Mouse (Mus musculus) MEL (cell line): ENCODE results near the gene Rasl11b. TPM values are rescaled to one million over a fixed set of nuclear protein-coding genes. Genes with fewer than 3 reads are reported as not detected.

Experiments
- DNase-seq: peaks from one replicate; pipeline ENCODE4 v3.0.0; 2011; ENCODE audit warnings: low read depth, low spot score
- H3K27ac ChIP-seq: 2 replicates; pipeline ENCODE4 v1.5.1; 2012; ENCODE audit warnings: low read depth, mild to moderate bottlenecking, control low read depth, low read length, moderate library complexity; ENCODE audit not compliant: control insufficient read depth
- H3K27me3 ChIP-seq, 2 experiments: fragments of 150-350 bp in 1 of 2; sonication (generic) in 1 of 2; 2 replicates each; pipeline ENCODE4 v1.6.1; 2012; ENCODE audit warnings: low read length in 2 of 2, mild to moderate bottlenecking in 2 of 2, improper control_type of control experiment in 1 of 2, moderate library complexity in 1 of 2; ENCODE audit not compliant: insufficient read depth in 2 of 2, control insufficient read depth in 1 of 2
- H3K36me3 ChIP-seq, 2 experiments: 2 replicates each; pipeline ENCODE4 v1.6.1; 2012 to 2014; ENCODE audit warnings: low read length in 2 of 2, improper control_type of control experiment in 1 of 2, inconsistent platforms in 1 of 2, mild to moderate bottlenecking in 1 of 2; ENCODE audit not compliant: insufficient read depth in 2 of 2, control insufficient read depth in 1 of 2
- H3K4me1 ChIP-seq, 2 experiments: fragments of 150-350 bp in 1 of 2; sonication (generic) in 1 of 2; 2 replicates each; pipeline ENCODE4 v1.6.1; 2012; ENCODE audit warnings: low read length in 2 of 2, improper control_type of control experiment in 1 of 2, mild to moderate bottlenecking in 1 of 2; ENCODE audit not compliant: insufficient read depth in 2 of 2, control insufficient read depth in 1 of 2
- H3K4me3 ChIP-seq, 2 experiments: fragments of 150-350 bp in 1 of 2; sonication (generic) in 1 of 2; 2 replicates each; pipeline ENCODE4 v1.5.1; 2012; ENCODE audit warnings: low read depth in 2 of 2, low read length in 2 of 2, mild to moderate bottlenecking in 2 of 2, moderate library complexity in 2 of 2, control low read depth in 1 of 2, improper control_type of control experiment in 1 of 2; ENCODE audit not compliant: control insufficient read depth in 1 of 2, insufficient read depth in 1 of 2
- H3K79me2 ChIP-seq: 2 replicates; pipeline ENCODE4 v1.6.1; 2012; ENCODE audit warnings: mild to moderate bottlenecking, low read length, moderate library complexity; ENCODE audit not compliant: control insufficient read depth, poor library complexity, insufficient read depth
- H3K9ac ChIP-seq: 2 replicates; pipeline ENCODE4 v1.6.1; 2012; ENCODE audit warnings: low read depth, mild to moderate bottlenecking, control low read depth, low read length, moderate library complexity; ENCODE audit not compliant: control insufficient read depth, poor library complexity, severe bottlenecking
- H3K9me3 ChIP-seq: fragments of 150-350 bp; sonication (generic); replicated peaks from 2 replicates; pipeline ENCODE4 v1.6.1; 2012; ENCODE audit warnings: mild to moderate bottlenecking, low read length, improper control_type of control experiment, moderate library complexity; ENCODE audit not compliant: insufficient read depth
- CHD1 ChIP-seq: IDR thresholded peaks from 2 replicates; pipeline ENCODE4 v1.6.1; 2012; ENCODE audit warnings: low read depth, mild to moderate bottlenecking, inconsistent platforms, low read length, improper control_type of control experiment
- CTCF ChIP-seq, 3 experiments: IDR thresholded peaks in 2 of 3; conservative IDR thresholded peaks in 1 of 3; 2 replicates each; pipeline ENCODE4 v1.5.1; 2011 to 2012; ENCODE audit warnings: low read length in 3 of 3, low read depth in 2 of 3, mild to moderate bottlenecking in 2 of 3, improper control_type of control experiment in 1 of 3, inconsistent platforms in 1 of 3, mixed read lengths in 1 of 3, moderate library complexity in 1 of 3; ENCODE audit not compliant: control insufficient read depth in 1 of 3, insufficient read depth in 1 of 3, poor library complexity in 1 of 3, severe bottlenecking in 1 of 3
- E2F4 ChIP-seq: IDR thresholded peaks from 2 replicates; pipeline ENCODE4 v1.6.1; 2011; ENCODE audit warnings: low read depth, low read length, improper control_type of control experiment, borderline replicate concordance
- HCFC1 ChIP-seq: IDR thresholded peaks from 2 replicates; pipeline ENCODE4 v1.6.1; 2012; ENCODE audit warnings: low read depth, mild to moderate bottlenecking, inconsistent platforms, low read length, improper control_type of control experiment, moderate library complexity
- JUND ChIP-seq: IDR thresholded peaks from 2 replicates; pipeline ENCODE4 v1.6.1; 2011; ENCODE audit warnings: low read depth, mild to moderate bottlenecking, improper control_type of control experiment, low read length
- MAX ChIP-seq: IDR thresholded peaks from 2 replicates; pipeline ENCODE4 v1.6.1; 2011; ENCODE audit warnings: low read length, improper control_type of control experiment
- MAZ ChIP-seq: IDR thresholded peaks from 2 replicates; pipeline ENCODE4 v1.6.1; 2012; ENCODE audit warnings: low read depth, mild to moderate bottlenecking, inconsistent platforms, low read length, improper control_type of control experiment
- MXI1 ChIP-seq: IDR thresholded peaks from 2 replicates; pipeline ENCODE4 v1.6.1; 2011; ENCODE audit warnings: mild to moderate bottlenecking, low read depth, low read length, improper control_type of control experiment
- MYC ChIP-seq: IDR thresholded peaks from 2 replicates; pipeline ENCODE4 v1.6.1; 2011; ENCODE audit warnings: low read depth, mild to moderate bottlenecking, low read length, improper control_type of control experiment, moderate library complexity
- NELFE ChIP-seq: IDR thresholded peaks from 2 replicates; pipeline ENCODE4 v1.6.1; 2011; ENCODE audit warnings: low read depth, low read length, improper control_type of control experiment
- NRF1 ChIP-seq: IDR thresholded peaks from 2 replicates; pipeline ENCODE4 v1.6.1; 2014; ENCODE audit warnings: low read depth, mild to moderate bottlenecking, inconsistent platforms, low read length, improper control_type of control experiment, moderate library complexity; ENCODE audit not compliant: poor library complexity, insufficient read depth, severe bottlenecking
- POLR2A ChIP-seq, 2 experiments: IDR thresholded peaks; 2 replicates each; pipeline ENCODE4 v1.6.1; 2011 to 2012; ENCODE audit warnings: low read length in 2 of 2, mild to moderate bottlenecking in 2 of 2, control low read depth in 1 of 2, improper control_type of control experiment in 1 of 2, low read depth in 1 of 2, moderate library complexity in 1 of 2; ENCODE audit not compliant: control insufficient read depth in 1 of 2, insufficient read depth in 1 of 2, poor library complexity in 1 of 2
- POLR2AphosphoS2 ChIP-seq: IDR thresholded peaks from 2 replicates; pipeline ENCODE4 v1.6.1; 2011; ENCODE audit warnings: low read length, improper control_type of control experiment
- POLR2AphosphoS5 ChIP-seq: IDR thresholded peaks from 2 replicates; pipeline ENCODE4 v1.6.1; 2012; ENCODE audit warnings: low read depth, borderline replicate concordance, mild to moderate bottlenecking, inconsistent platforms, low read length, moderate library complexity, mixed read lengths
- RCOR1 ChIP-seq: IDR thresholded peaks from 2 replicates; pipeline ENCODE4 v1.6.1; 2012; ENCODE audit warnings: low read depth, mild to moderate bottlenecking, inconsistent platforms, low read length, improper control_type of control experiment
- SIN3A ChIP-seq: IDR thresholded peaks from 2 replicates; pipeline ENCODE4 v1.6.1; 2012; ENCODE audit warnings: low read length, improper control_type of control experiment, inconsistent platforms
- SMC3 ChIP-seq: IDR thresholded peaks from 2 replicates; pipeline ENCODE4 v1.6.1; 2011; ENCODE audit warnings: low read depth, low read length, improper control_type of control experiment
- TBP ChIP-seq: IDR thresholded peaks from 2 replicates; pipeline ENCODE4 v1.8.0; 2011; ENCODE audit warnings: low read depth, low read length, improper control_type of control experiment
- TCF12 ChIP-seq: IDR thresholded peaks from 2 replicates; pipeline ENCODE4 v1.6.1; 2014; ENCODE audit warnings: low read depth, mild to moderate bottlenecking, inconsistent platforms, low read length, improper control_type of control experiment, moderate library complexity
- USF1 ChIP-seq: IDR thresholded peaks from 2 replicates; pipeline ENCODE4 v1.6.1; 2014; ENCODE audit warnings: low read depth, mild to moderate bottlenecking, inconsistent platforms, low read length, improper control_type of control experiment, moderate library complexity
- USF2 ChIP-seq, 2 experiments: IDR thresholded peaks; 2 replicates each; pipeline ENCODE4 v1.6.1; 2011 to 2012; ENCODE audit warnings: improper control_type of control experiment in 2 of 2, low read length in 2 of 2, borderline replicate concordance in 1 of 2, inconsistent platforms in 1 of 2, low read depth in 1 of 2, mild to moderate bottlenecking in 1 of 2; ENCODE audit not compliant: insufficient read depth in 1 of 2
- ZC3H11A ChIP-seq: IDR thresholded peaks from 2 replicates; pipeline ENCODE4 v1.6.1; 2012; ENCODE audit warnings: low read depth, mild to moderate bottlenecking, inconsistent platforms, low read length, improper control_type of control experiment
- ZMIZ1 ChIP-seq: IDR thresholded peaks from 2 replicates; pipeline ENCODE4 v1.6.1; 2012; ENCODE audit warnings: low read depth, mild to moderate bottlenecking, inconsistent platforms, low read length, improper control_type of control experiment, moderate library complexity
- polyA plus RNA-seq, 2 experiments: library from polyadenylated mRNA; stranded (reverse) in 1 of 2; unstranded in 1 of 2; fragments of >175 nt in 1 of 2; fragments of >200 nt in 1 of 2; gene quantifications; 2 replicates each; pipeline versions ENCODE4 v1.2.1 to v1.2.4; 2012; ENCODE audit warnings: low replicate concordance in 2 of 2, low read depth in 1 of 2; ENCODE audit not compliant: insufficient read length in 2 of 2, insufficient read depth in 1 of 2, missing spikeins in 1 of 2
- total RNA-seq: library from RNA; depleted of rRNA; stranded (reverse); fragments of 300-350 nt; gene quantifications from 2 replicates; pipeline ENCODE4 v1.2.3, GENCODE M21; 2012; rRNA removed

Gene Rasl11b
- 0.15 and 0.20 TPM in 2 replicates for total RNA-seq
- under 1 TPM in 1 of 2 experiments, not detected in 1; 0.54 TPM for polyA plus RNA-seq

GRCm38 (mm10) chr5:74194841-74195613, at the start of gene Rasl11b:
Rasl11b (plus strand) TSS chr5:74195286.
- TF ChIP-seq USF2 (IDR thresholded peaks at IDR 0.05; ENCODE audit: borderline replicate concordance in 1 of 2, insufficient read depth in 1 of 2, low read depth in 1 of 2, low read length in 2 of 2) (no peak), NELFE (peak; percentile 38; the same call in 1 of the 2 replicates), POLR2A (IDR thresholded peaks at IDR 0.05; ENCODE audit: control insufficient read depth in 1 of 2, insufficient read depth in 1 of 2, low read depth in 1 of 2, low read length in 2 of 2, poor library complexity in 1 of 2) (peak in 1 of 2 experiments; percentile 57; a peak in 1 of 4 replicates), TCF12 (peak; percentile 34; the same call in 1 of the 2 replicates), RCOR1 (no peak), TBP (no peak), CTCF (IDR thresholded peaks at IDR 0.05 in 2 of 3, conservative IDR thresholded peaks at IDR 0.05 in 1 of 3; ENCODE audit: control insufficient read depth in 1 of 3, insufficient read depth in 1 of 3, low read depth in 2 of 3, low read length in 3 of 3, poor library complexity in 1 of 3, severe bottlenecking in 1 of 3) (peak in 2 of 3 experiments; percentile 2 to 22; a peak in 2 of 6 replicates)
- Histone ChIP-seq H3K27me3 (no peaks in the 10 kb centered on the region), H3K27ac (no peak within 1 kb of the TSS), H3K79me2 (no peaks in the 10 kb centered on the region), H3K9ac (peak within 1 kb of the TSS; percentile 71), H3K4me1 (peaks cover 2 to 23% of the 10 kb centered on the region in 2 experiments), H3K36me3 (peaks cover 0 to 12% of the 10 kb centered on the region in 2 experiments; a peak in 2 of 4 replicates), H3K9me3 (no peaks in the 10 kb centered on the region), H3K4me3 (peak within 1 kb of the TSS; percentile 78 to 86)
- peak; percentile 90 for DNase-seq

DNA sequence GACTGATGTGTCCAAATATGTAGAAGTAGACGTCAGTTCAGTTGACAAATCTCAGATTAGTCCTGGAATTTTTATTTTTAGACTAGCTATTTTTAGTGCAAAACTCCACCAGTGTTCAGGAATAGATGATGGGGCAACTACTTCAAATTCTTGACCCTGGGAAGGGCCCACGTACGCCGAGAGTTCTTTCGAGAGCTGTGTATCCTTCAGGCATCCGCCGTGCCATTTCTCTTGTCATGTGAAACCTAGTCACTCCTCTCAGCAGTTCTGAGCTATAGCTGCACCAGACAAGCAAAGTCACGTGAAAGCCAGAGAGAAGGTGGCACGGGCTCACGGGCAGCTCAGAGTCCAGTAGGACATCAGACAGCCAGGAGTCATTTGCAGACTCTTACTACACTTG, 47.5 kb upstream of the Rasl11b start:
- Histone ChIP-seq H3K9ac (no peak overlapping the region), H3K36me3 (peaks cover 0 to 6% of the 10 kb centered on the region in 2 experiments; a peak in 2 of 4 replicates), H3K27ac (no peak overlapping the region), H3K9me3 (no peaks in the 10 kb centered on the region), H3K4me3 (no peak overlapping the region), H3K4me1 (peaks cover 0 to 13% of the 10 kb centered on the region in 2 experiments; a peak in 2 of 4 replicates), H3K27me3 (no peaks in the 10 kb centered on the region), H3K79me2 (no peaks in the 10 kb centered on the region)
- TF ChIP-seq JUND (no peak), USF2 (IDR thresholded peaks at IDR 0.05; ENCODE audit: borderline replicate concordance in 1 of 2, insufficient read depth in 1 of 2, low read depth in 1 of 2, low read length in 2 of 2) (no peak)
- no peak for DNase-seq

DNA sequence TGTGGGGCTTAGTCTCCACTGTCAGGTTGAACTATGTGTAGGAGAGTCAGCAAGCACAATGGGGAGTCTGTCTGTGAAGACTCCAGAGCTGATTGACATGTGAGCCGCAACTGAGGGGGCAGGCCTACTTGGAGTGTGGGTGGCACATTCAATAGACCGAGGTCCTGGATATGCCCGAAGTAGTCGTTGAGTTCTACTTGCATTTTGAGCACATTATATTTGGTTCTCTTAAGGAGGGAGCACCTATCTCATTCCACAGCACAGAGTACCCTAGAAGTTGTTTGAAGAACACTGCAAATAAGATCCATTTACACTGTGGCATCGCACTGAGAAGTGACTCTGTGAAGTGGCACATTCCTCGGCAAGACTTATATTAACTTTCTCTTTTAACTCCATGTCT, 45.1 kb upstream of the Rasl11b start:
- H3K36me3 ChIP-seq, result no peaks in the 10 kb centered on the region
- no peaks in the 10 kb centered on the region for H3K9me3 ChIP-seq
- TF ChIP-seq CHD1 (no peak), MAX (no peak), TCF12 (no peak), USF1 (no peak), POLR2AphosphoS5 (no peak), JUND (no peak), NRF1 (no peak), MXI1 (no peak), HCFC1 (no peak), SMC3 (no peak), TBP (no peak), ZC3H11A (no peak), MYC (no peak), MAZ (no peak), SIN3A (no peak), ZMIZ1 (no peak), POLR2AphosphoS2 (no peak), E2F4 (no peak)

More for the DNA sequence above, 45.1 kb upstream of the Rasl11b start:
- Histone ChIP-seq H3K4me1 (no peaks in the 10 kb centered on the region), H3K4me3 (no peak overlapping the region), H3K9ac (no peak overlapping the region), H3K27ac (no peak overlapping the region), H3K79me2 (no peaks in the 10 kb centered on the region), H3K27me3 (no peaks in the 10 kb centered on the region)
- no peak for DNase-seq
